Mouse (Mus musculus): Measurements from ENCODE around the gene Tmprss3.

DNA sequence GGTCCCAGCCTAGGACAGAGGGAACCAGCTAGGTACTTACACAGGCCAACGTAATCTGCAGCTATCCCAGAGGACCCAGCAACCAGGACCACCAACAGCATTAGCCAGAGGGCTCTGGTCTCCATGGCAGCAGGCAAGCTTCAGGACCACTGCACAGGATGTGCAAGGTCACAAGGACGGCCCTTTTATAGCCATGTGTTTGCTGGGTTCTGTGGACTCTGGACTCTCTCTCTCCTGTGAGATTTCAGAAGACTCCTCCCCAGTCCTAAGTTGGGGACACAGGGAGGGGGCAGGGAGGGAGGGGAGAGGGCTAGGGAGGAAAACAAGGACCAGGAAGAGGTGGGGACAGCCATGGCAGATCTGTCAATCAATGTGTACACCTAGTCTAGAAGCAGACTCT is 69.3 kb downstream of the Tmprss3 start, which contains the start of gene Tff3:
- no peak for TF ChIP-seq CTCF (IDR thresholded peaks at IDR 0.05; ENCODE audit: extremely low read depth, insufficient read depth, low read length)
- no peak for TF ChIP-seq POLR2A (IDR thresholded peaks at IDR 0.05; ENCODE audit: extremely low read depth, insufficient read depth, low read length)

Data from cortical plate, adult 2 months (tissue).